Mouse (Mus musculus) limb, embryonic 14.5 days (tissue): ENCODE results near the gene Zdhhc12. TPM values are rescaled to one million over a fixed set of nuclear protein-coding genes. Genes with fewer than 3 reads are reported as not detected.
A peak's percentile ranks its signal among the peaks of the same experiment; 100 is the strongest.

Experiments used
- ATAC-seq: fragments of 200-750 bp; cut with Nextera tagmentation; 2 replicates; pipeline ENCODE4 v1.8.0; 2017; ENCODE audit warnings: low read depth, moderate number of reproducible peaks, moderate TSS enrichment; ENCODE audit not compliant: low FRiP score
- DNase-seq: peaks from one replicate; pipeline ENCODE4 v3.0.0-alpha.2; 2015; ENCODE audit warnings: low spot score
- H3K27ac ChIP-seq: fragments of 300-500 bp; sonication (generic); replicated peaks from 2 replicates; pipeline ENCODE4 v1.5.1; 2014; ENCODE audit warnings: low read depth, mild to moderate bottlenecking, low read length, moderate library complexity, mixed read lengths
- H3K27me3 ChIP-seq: fragments of 300-500 bp; sonication (generic); 2 replicates; pipeline ENCODE4 v1.6.1; 2014; ENCODE audit warnings: low read length, mixed read lengths; ENCODE audit not compliant: control insufficient read depth, insufficient read depth
- H3K36me3 ChIP-seq: fragments of 300-500 bp; sonication (generic); 2 replicates; pipeline ENCODE4 v1.6.1; 2014; ENCODE audit warnings: mild to moderate bottlenecking, low read length, moderate library complexity, mixed read lengths; ENCODE audit not compliant: control insufficient read depth, insufficient read depth
- H3K4me1 ChIP-seq: fragments of 300-500 bp; sonication (generic); 2 replicates; pipeline ENCODE4 v1.6.1; 2014; ENCODE audit warnings: antibody characterized with exemption, low read length, mixed read lengths; ENCODE audit not compliant: control insufficient read depth, insufficient read depth
- H3K4me2 ChIP-seq: fragments of 300-500 bp; sonication (generic); replicated peaks from 2 replicates; pipeline ENCODE4 v1.6.1; 2014; ENCODE audit warnings: low read depth, mild to moderate bottlenecking, low read length, moderate library complexity; ENCODE audit not compliant: severe bottlenecking
- H3K4me3 ChIP-seq: fragments of 300-500 bp; sonication (generic); replicated peaks from 2 replicates; pipeline ENCODE4 v1.5.1; 2014; ENCODE audit warnings: low read length
- H3K9ac ChIP-seq: fragments of 300-500 bp; sonication (generic); 2 replicates; pipeline ENCODE4 v1.6.1; 2014; ENCODE audit warnings: mild to moderate bottlenecking, low read depth, low read length, moderate library complexity; ENCODE audit not compliant: severe bottlenecking
- H3K9me3 ChIP-seq: fragments of 300-500 bp; sonication (generic); 2 replicates; pipeline ENCODE4 v1.6.1; 2016; ENCODE audit warnings: low read length; ENCODE audit not compliant: control insufficient read depth
- POLR2A ChIP-seq: fragments of 200-500 bp; IDR thresholded peaks from 2 replicates; pipeline ENCODE4 v1.8.0; 2012; ENCODE audit warnings: inconsistent platforms, mild to moderate bottlenecking, moderate library complexity, borderline replicate concordance; ENCODE audit not compliant: insufficient read depth, insufficient read length; ENCODE audit errors: extremely low read depth
- WGBS: fragments of 180-500 bp; shearing (Covaris S2); extraction: QIAGEN DNeasy Blood & Tissue Kit; methylation state at CpG from one replicate; pipeline ENCODE4 v1.1.7; 2014; 5-methylcytosine and 5-hydroxymethylcytosine counted together
- polyA plus RNA-seq, 2 experiments: library from polyadenylated mRNA; depleted of rRNA in 1 of 2; stranded (reverse) in 1 of 2; unstranded in 1 of 2; fragments of >200 nt; fragmentation: Nextera tagmentation in 1 of 2; extraction: Ambion mirVana in 1 of 2; gene quantifications; 2 replicates each; pipeline versions ENCODE4 v1.2.1 to v1.2.3; 2012 to 2014

Gene Zdhhc12
- polyA plus RNA-seq, 2 experiments, result 21.9 to 53.2 TPM

DNA sequence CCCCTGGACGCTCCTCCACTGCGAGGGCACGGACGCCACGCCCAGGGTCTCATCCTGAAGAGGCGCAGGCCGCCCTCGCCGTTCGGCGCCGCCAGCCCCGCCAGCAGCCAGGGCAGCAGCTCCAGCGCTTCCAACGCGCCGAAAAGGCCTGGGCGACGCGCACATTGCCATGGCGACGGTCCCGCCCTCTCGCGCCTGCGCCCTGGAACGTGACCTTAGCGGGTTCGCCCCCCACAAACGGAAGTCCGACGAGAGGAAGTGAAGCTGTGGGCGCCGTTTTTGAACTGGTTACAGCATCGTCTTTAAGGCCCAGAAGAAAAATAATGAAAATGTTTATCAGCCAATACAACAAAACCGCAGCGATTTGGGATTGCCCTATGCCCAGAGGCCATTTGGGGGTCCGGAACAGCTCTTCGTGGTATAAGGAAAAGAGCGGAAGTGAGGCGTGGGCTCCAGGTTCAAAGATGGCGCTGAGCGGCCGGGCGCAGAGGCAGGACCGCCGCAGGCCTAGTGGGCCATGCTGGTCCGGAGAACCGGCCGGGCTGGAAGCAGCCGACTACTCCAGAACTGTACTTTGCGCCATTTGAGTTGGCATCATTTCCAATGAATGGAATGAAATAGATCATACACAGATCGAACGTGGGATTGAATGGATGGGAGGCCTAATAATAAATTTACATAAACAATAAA, 44.6 kb downstream of the Zdhhc12 start, which contains the start of gene Wdr34:
Gene Wdr34, minus strand, starts transcription at position 183 of the 690 bp plus-strand sequence.
- DNase-seq (peak; percentile 94), ATAC-seq (peak; percentile 94)
- Histone ChIP-seq H3K9ac (peak within 1 kb of the TSS; percentile 67), H3K27me3 (no peaks in the 10 kb centered on the region), H3K4me3 (peak within 1 kb of the TSS; percentile 69), H3K27ac (peak within 1 kb of the TSS; percentile 93), H3K36me3 (peaks cover 10% of the 10 kb centered on the region; the same call in 1 of the 2 replicates), H3K9me3 (no peaks in the 10 kb centered on the region), H3K4me2 (peak within 1 kb of the TSS; percentile 62), H3K4me1 (no peaks in the 10 kb centered on the region)
- 1% methylated on average over 53 of the region's 54 CpGs for WGBS
- TF ChIP-seq POLR2A, result peak; percentile 70; the same call in 1 of the 2 replicates

DNA sequence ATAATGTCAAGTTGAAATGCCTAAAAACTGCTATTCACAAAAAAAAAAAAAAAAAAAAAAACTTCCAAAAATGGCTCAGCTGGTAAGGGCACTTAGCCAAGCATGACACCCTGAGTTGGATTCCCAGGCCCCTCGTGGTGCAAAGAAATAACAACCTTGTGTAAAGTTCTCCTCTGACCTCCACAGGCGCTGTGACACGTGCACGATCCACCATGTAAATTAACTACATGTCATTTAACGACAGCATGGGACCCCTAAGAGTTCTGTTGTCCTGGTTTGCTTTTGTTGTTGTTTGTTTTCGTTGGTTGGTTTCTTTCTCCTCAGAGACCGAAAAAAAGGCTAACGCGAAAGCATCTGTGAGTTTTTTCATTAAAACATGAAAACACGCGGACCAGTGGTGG, 45.3 kb downstream of the Zdhhc12 start:
- no peaks in the 10 kb centered on the region for H3K27me3 ChIP-seq
- no peaks in the 10 kb centered on the region for H3K9me3 ChIP-seq
- DNase-seq (no peak), ATAC-seq (no peak)
- peak overlapping the region; percentile 67 for H3K9ac ChIP-seq
- no peak for TF ChIP-seq POLR2A
- WGBS, result 53% methylated on average over 11 of the region's 11 CpGs
- H3K4me2 ChIP-seq, result peak overlapping the region; percentile 62
- no peaks in the 10 kb centered on the region for H3K4me1 ChIP-seq
- H3K36me3 ChIP-seq, result peaks cover 10% of the 10 kb centered on the region; the same call in 1 of the 2 replicates
- peak overlapping the region; percentile 69 for H3K4me3 ChIP-seq
- no peak overlapping the region for H3K27ac ChIP-seq

DNA sequence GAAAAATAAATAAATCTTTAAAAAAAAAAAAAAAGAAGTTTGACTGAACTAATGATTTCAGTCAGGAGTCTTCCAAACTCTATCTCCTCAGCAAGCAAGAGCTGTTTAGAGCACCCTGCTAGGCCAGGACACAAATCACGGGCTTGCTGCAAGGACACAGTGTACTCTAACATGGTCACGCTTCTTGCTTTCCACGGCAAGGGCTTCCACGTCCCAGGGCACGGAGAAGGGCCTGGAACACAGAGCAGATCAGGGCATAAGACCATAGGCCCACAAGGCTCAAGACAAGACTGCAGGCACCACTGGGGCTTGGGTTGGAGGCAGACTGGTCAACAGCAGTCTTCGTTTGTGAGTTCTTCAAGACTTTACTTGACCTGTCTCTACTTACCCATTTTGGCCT, 46.3 kb downstream of the Zdhhc12 start:
- no peak for DNase-seq
- WGBS, result 95% methylated on average over 6 of the region's 6 CpGs
- H3K4me1 ChIP-seq, result no peaks in the 10 kb centered on the region
- no peak for ATAC-seq
- H3K9ac ChIP-seq, result no peak overlapping the region
- no peak overlapping the region for H3K27ac ChIP-seq
- no peak overlapping the region for H3K4me2 ChIP-seq
- H3K27me3 ChIP-seq, result no peaks in the 10 kb centered on the region
- H3K36me3 ChIP-seq, result peaks cover 10% of the 10 kb centered on the region; the same call in 1 of the 2 replicates
- no peaks in the 10 kb centered on the region for H3K9me3 ChIP-seq
- TF ChIP-seq POLR2A, result no peak
- H3K4me3 ChIP-seq, result no peak overlapping the region

DNA sequence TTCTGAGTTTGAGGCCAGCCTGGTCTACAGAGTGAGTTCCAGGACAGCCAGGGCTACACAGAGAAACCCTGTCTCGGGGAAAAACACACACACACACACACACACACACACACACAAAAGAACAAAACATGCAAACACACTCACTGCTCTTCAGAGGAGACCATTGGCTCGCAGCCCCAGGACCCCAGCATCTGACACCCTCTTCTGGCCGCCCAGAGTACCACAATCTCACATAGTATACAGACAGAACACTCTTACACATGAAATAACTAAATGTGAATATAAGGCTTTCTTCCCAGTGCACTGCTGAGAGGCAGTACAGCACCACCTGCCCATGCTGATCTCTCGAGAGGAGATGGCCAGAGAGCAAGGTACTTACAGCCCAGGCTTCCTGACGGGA, 48.9 kb downstream of the Zdhhc12 start:
- H3K9ac ChIP-seq, result no peak overlapping the region
- H3K4me1 ChIP-seq, result no peaks in the 10 kb centered on the region
- 89% methylated on average over 5 of the region's 5 CpGs for WGBS
- H3K36me3 ChIP-seq, result peaks cover 14% of the 10 kb centered on the region; the same call in 1 of the 2 replicates
- H3K9me3 ChIP-seq, result no peaks in the 10 kb centered on the region
- no peak overlapping the region for H3K4me2 ChIP-seq
- no peak overlapping the region for H3K4me3 ChIP-seq
- H3K27ac ChIP-seq, result no peak overlapping the region
- no peaks in the 10 kb centered on the region for H3K27me3 ChIP-seq
- no peak for DNase-seq
- TF ChIP-seq POLR2A, result no peak
- ATAC-seq, result no peak

DNA sequence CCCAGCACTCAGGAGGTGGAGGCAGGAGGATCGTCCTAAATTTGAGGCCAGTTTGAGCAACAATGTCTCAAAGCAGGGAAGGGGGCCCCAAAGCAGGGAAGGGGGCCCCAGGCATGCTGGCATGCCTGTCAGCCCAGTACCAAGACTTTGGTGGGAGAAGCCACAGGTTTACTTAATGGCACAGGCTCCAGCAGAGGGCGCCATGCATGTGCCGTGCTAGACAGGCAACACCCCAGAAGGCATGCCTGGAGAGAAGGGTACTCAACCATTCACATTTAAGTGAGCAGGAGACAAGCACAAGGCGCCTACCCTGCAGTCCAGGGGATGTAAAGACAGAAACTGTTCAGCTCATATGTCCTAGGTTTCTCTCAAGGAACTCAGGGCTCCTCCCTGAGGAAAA, 51.0 kb downstream of the Zdhhc12 start:
- ATAC-seq (peak; percentile 58; the same call in 1 of the 2 replicates), DNase-seq (peak; percentile 82)
- Histone ChIP-seq H3K4me3 (no peak overlapping the region), H3K27me3 (no peaks in the 10 kb centered on the region), H3K27ac (no peak overlapping the region), H3K4me2 (no peak overlapping the region), H3K9ac (no peak overlapping the region), H3K9me3 (no peaks in the 10 kb centered on the region), H3K4me1 (no peaks in the 10 kb centered on the region), H3K36me3 (peaks cover 21% of the 10 kb centered on the region; the same call in 1 of the 2 replicates)
- 1% methylated on average over 4 of the region's 4 CpGs for WGBS
- TF ChIP-seq POLR2A, result no peak

Other genes with a start within 250 kb of the Zdhhc12 start
- 53.7 and 75.9 TPM in 2 replicates for gene Cercam, start 224.5 kb downstream of the Zdhhc12 start, polyA plus RNA-seq (2012; rRNA removed)
- gene Cercam, start 224.5 kb downstream of the Zdhhc12 start, polyA plus RNA-seq (2014; fragmentation: Nextera tagmentation; extraction: Ambion mirVana), result 24.8 and 28.1 TPM in 2 replicates
- gene Odf2, start 204.4 kb downstream of the Zdhhc12 start, polyA plus RNA-seq (2012; rRNA removed), result 84.6 and 88.0 TPM in 2 replicates
- 42.3 and 47.0 TPM in 2 replicates for gene Odf2, start 204.4 kb downstream of the Zdhhc12 start, polyA plus RNA-seq (2014; fragmentation: Nextera tagmentation; extraction: Ambion mirVana)
- 42.0 and 42.3 TPM in 2 replicates for gene Gle1, start 158.2 kb downstream of the Zdhhc12 start, polyA plus RNA-seq (2012; rRNA removed)
- 49.7 and 54.5 TPM in 2 replicates for gene Gle1, start 158.2 kb downstream of the Zdhhc12 start, polyA plus RNA-seq (2014; fragmentation: Nextera tagmentation; extraction: Ambion mirVana)
- gene Sptan1, start 128.1 kb downstream of the Zdhhc12 start, polyA plus RNA-seq (2012; rRNA removed), result 176 and 206 TPM in 2 replicates
- gene Sptan1, start 128.1 kb downstream of the Zdhhc12 start, polyA plus RNA-seq (2014; fragmentation: Nextera tagmentation; extraction: Ambion mirVana), result 150 and 153 TPM in 2 replicates
- 44.0 and 53.5 TPM in 2 replicates for gene Wdr34, start 44.8 kb downstream of the Zdhhc12 start, polyA plus RNA-seq (2012; rRNA removed)
- 30.1 and 33.1 TPM in 2 replicates for gene Wdr34, start 44.8 kb downstream of the Zdhhc12 start, polyA plus RNA-seq (2014; fragmentation: Nextera tagmentation; extraction: Ambion mirVana)
- 178 and 295 TPM in 2 replicates for gene Set, start 36.3 kb downstream of the Zdhhc12 start, polyA plus RNA-seq (2012; rRNA removed)
- gene Set, start 36.3 kb downstream of the Zdhhc12 start, polyA plus RNA-seq (2014; fragmentation: Nextera tagmentation; extraction: Ambion mirVana), result 426 and 451 TPM in 2 replicates
- 24.8 and 26.9 TPM in 2 replicates for gene Pkn3, start 16.0 kb downstream of the Zdhhc12 start, polyA plus RNA-seq (2012; rRNA removed)
- 5.9 and 6.4 TPM in 2 replicates for gene Pkn3, start 16.0 kb downstream of the Zdhhc12 start, polyA plus RNA-seq (2014; fragmentation: Nextera tagmentation; extraction: Ambion mirVana)
- gene Zer1, start 30.9 kb upstream of the Zdhhc12 start, polyA plus RNA-seq (2012; rRNA removed), result 60.3 and 79.9 TPM in 2 replicates
- 9.7 and 11.0 TPM in 2 replicates for gene Zer1, start 30.9 kb upstream of the Zdhhc12 start, polyA plus RNA-seq (2014; fragmentation: Nextera tagmentation; extraction: Ambion mirVana)
- 49.9 and 62.9 TPM in 2 replicates for gene Tbc1d13, start 40.1 kb upstream of the Zdhhc12 start, polyA plus RNA-seq (2012; rRNA removed)
- 10.4 and 10.7 TPM in 2 replicates for gene Tbc1d13, start 40.1 kb upstream of the Zdhhc12 start, polyA plus RNA-seq (2014; fragmentation: Nextera tagmentation; extraction: Ambion mirVana)
- gene Endog, start 77.8 kb upstream of the Zdhhc12 start, polyA plus RNA-seq (2012; rRNA removed), result 18.5 and 24.7 TPM in 2 replicates
- gene Endog, start 77.8 kb upstream of the Zdhhc12 start, polyA plus RNA-seq (2014; fragmentation: Nextera tagmentation; extraction: Ambion mirVana), result 20.9 and 22.6 TPM in 2 replicates
- gene Spout1, start 84.8 kb upstream of the Zdhhc12 start, polyA plus RNA-seq (2012; rRNA removed), result 69.1 and 73.7 TPM in 2 replicates
- 75.6 and 79.9 TPM in 2 replicates for gene Spout1, start 84.8 kb upstream of the Zdhhc12 start, polyA plus RNA-seq (2014; fragmentation: Nextera tagmentation; extraction: Ambion mirVana)
- gene Kyat1, start 112.2 kb upstream of the Zdhhc12 start, polyA plus RNA-seq (2012; rRNA removed), result 24.5 and 30.3 TPM in 2 replicates
- gene Kyat1, start 112.2 kb upstream of the Zdhhc12 start, polyA plus RNA-seq (2014; fragmentation: Nextera tagmentation; extraction: Ambion mirVana), result 10.2 and 10.3 TPM in 2 replicates
- gene Lrrc8a, start 144.1 kb upstream of the Zdhhc12 start, polyA plus RNA-seq (2012; rRNA removed), result 18.8 and 26.3 TPM in 2 replicates
- 47.2 and 53.8 TPM in 2 replicates for gene Lrrc8a, start 144.1 kb upstream of the Zdhhc12 start, polyA plus RNA-seq (2014; fragmentation: Nextera tagmentation; extraction: Ambion mirVana)
- 3.8 and 6.0 TPM in 2 replicates for gene Gm28035, start 146.9 kb upstream of the Zdhhc12 start, polyA plus RNA-seq (2012; rRNA removed)
- gene Gm28035, start 146.9 kb upstream of the Zdhhc12 start, polyA plus RNA-seq (2014; fragmentation: Nextera tagmentation; extraction: Ambion mirVana), result 0.11 and 0.23 TPM in 2 replicates
- 11.7 and 12.8 TPM in 2 replicates for gene Phyhd1, start 172.6 kb upstream of the Zdhhc12 start, polyA plus RNA-seq (2012; rRNA removed)
- 5.0 and 5.1 TPM in 2 replicates for gene Phyhd1, start 172.6 kb upstream of the Zdhhc12 start, polyA plus RNA-seq (2014; fragmentation: Nextera tagmentation; extraction: Ambion mirVana)
- not detected in 2 replicates for gene Gm28038, start 187.4 kb upstream of the Zdhhc12 start, polyA plus RNA-seq (2012; rRNA removed)
- not detected in 2 replicates for gene Gm28038, start 187.4 kb upstream of the Zdhhc12 start, polyA plus RNA-seq (2014; fragmentation: Nextera tagmentation; extraction: Ambion mirVana)
- gene Dolk, start 192.7 kb upstream of the Zdhhc12 start, polyA plus RNA-seq (2012; rRNA removed), result 13.8 and 19.0 TPM in 2 replicates
- 31.0 and 32.4 TPM in 2 replicates for gene Dolk, start 192.7 kb upstream of the Zdhhc12 start, polyA plus RNA-seq (2014; fragmentation: Nextera tagmentation; extraction: Ambion mirVana)
- 55.6 and 73.6 TPM in 2 replicates for gene Nup188, start 192.7 kb upstream of the Zdhhc12 start, polyA plus RNA-seq (2012; rRNA removed)
- gene Nup188, start 192.7 kb upstream of the Zdhhc12 start, polyA plus RNA-seq (2014; fragmentation: Nextera tagmentation; extraction: Ambion mirVana), result 39.8 and 42.6 TPM in 2 replicates